Mouse (Mus musculus): Measurements from ENCODE around the gene Mgarp. TPM values are rescaled to one million over a fixed set of nuclear protein-coding genes. Genes with fewer than 3 reads are reported as not detected.

Gene Mgarp
- not detected for total RNA-seq (2023)

GRCm38 (mm10) chr3:51396219-51397068, at the start of gene Mgarp:
Gene Mgarp, minus strand, starts transcription at chr3:51396738.

GRCm38 (mm10) chr3:51415098-51416072, 18.8 kb upstream of the Mgarp start, which contains the start of gene Naa15:
Gene Naa15, plus strand, starts transcription at chr3:51415148.

GRCm38 (mm10) chr3:51408561-51409183, 12.1 kb upstream of the Mgarp start, which contains the start of gene Ndufc1:
Gene Ndufc1, minus strand, starts transcription at chr3:51408988.

GRCm38 (mm10) chr3:51340552-51341267, 55.8 kb downstream of the Mgarp start, which contains the start of gene Elf2:
Gene Elf2, minus strand, starts transcription at chr3:51340663.

Other genes starting within 250 kb of the Mgarp start
- 10 to 100 TPM; 25.4 to 31.1 TPM for gene Noct, start 172.3 kb downstream of the Mgarp start, total RNA-seq (2023)
- gene Elf2, start 56.1 kb downstream of the Mgarp start, total RNA-seq (2023) = 100 to 1,000 TPM in 1 of 2 experiments, 10 to 100 TPM in 1; 94.7 to 115 TPM
- 10 to 100 TPM; 71.7 to 77.8 TPM for gene Ndufc1, start 12.2 kb upstream of the Mgarp start, total RNA-seq (2023)
- gene Naa15, start 18.4 kb upstream of the Mgarp start, total RNA-seq (2023) = 10 to 100 TPM; 59.7 to 60.7 TPM
- gene Rab33b, start 87.2 kb upstream of the Mgarp start, total RNA-seq (2023) = 10 to 100 TPM; 27.2 to 28.1 TPM
- 10 to 100 TPM; 37.4 to 46.3 TPM for gene Setd7, start 164.1 kb upstream of the Mgarp start, total RNA-seq (2023)